Mouse (Mus musculus): Measurements from ENCODE around the gene Akap13.
A peak's percentile ranks its signal among the peaks of the same experiment; 100 is the strongest.

DNA sequence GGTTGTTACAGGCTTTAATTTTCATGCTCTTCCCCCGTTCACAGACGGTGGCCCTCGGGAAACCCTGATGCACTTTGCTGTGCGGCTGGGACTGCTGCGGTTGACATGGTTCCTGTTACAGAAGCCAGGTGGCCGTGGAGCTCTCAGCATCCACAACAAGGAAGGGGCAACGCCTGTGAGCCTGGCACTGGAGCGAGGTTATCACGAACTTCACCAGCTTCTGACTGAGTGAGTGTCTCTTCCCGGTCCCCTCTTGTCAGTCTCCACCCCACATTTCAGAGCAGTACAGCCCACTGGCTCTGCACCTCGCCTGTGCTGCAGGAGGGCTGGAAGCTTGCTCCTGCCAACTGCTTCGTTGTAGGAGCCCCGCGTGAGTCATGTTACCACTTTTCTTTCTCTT is 130.8 kb downstream of the Akap13 start:
- TF ChIP-seq CTCF (IDR thresholded peaks at IDR 0.05) (peak; percentile 11; the same call in 1 of the 2 replicates), EP300 (IDR thresholded peaks at IDR 0.05; ENCODE audit: insufficient read depth, low read depth, low read length) (no peak)

All from heart, adult 2 months (tissue).